Mouse (Mus musculus) c-Kit-positive CD71-positive TER-119-positive erythroid progenitor cells, embryonic 14.5 days (primary cell): ENCODE data around the gene Slc22a15.

Experiments used
- DNase-seq: peaks from one replicate; pipeline ENCODE4 v3.0.0-alpha.2; 2013; ENCODE audit warnings: low spot score

The Slc22a15 gene

GRCm38 (mm10) chr3:101916525-101916924 lies 7.7 kb downstream of the Slc22a15 start:
- DNase-seq, result no peak

GRCm38 (mm10) chr3:101915048-101915801 lies 9.0 kb downstream of the Slc22a15 start:
- DNase-seq, result no peak

- no peak for DNase-seq
These were observed 10.0 kb downstream of the Slc22a15 start for GRCm38 (mm10) chr3:101914266-101914665.

GRCm38 (mm10) chr3:101912041-101912440 lies 12.2 kb downstream of the Slc22a15 start:
- DNase-seq, result no peak

- no peak for DNase-seq
These were observed 17.2 kb downstream of the Slc22a15 start for GRCm38 (mm10) chr3:101907049-101907448.

- no peak for DNase-seq
These were observed 19.5 kb downstream of the Slc22a15 start for GRCm38 (mm10) chr3:101904776-101905175.

GRCm38 (mm10) chr3:101903091-101903490 lies 21.2 kb downstream of the Slc22a15 start:
- no peak for DNase-seq

GRCm38 (mm10) chr3:101902344-101902743 lies 21.9 kb downstream of the Slc22a15 start:
- DNase-seq, result no peak

GRCm38 (mm10) chr3:101897377-101897974 lies 26.8 kb downstream of the Slc22a15 start:
- no peak for DNase-seq

GRCm38 (mm10) chr3:101896893-101897292 lies 27.4 kb downstream of the Slc22a15 start:
- peak; percentile 56 for DNase-seq

- no peak for DNase-seq
These were observed 28.8 kb downstream of the Slc22a15 start for GRCm38 (mm10) chr3:101895376-101895910.

GRCm38 (mm10) chr3:101885591-101885990 lies 38.7 kb downstream of the Slc22a15 start:
- no peak for DNase-seq

GRCm38 (mm10) chr3:101885041-101885440 lies 39.2 kb downstream of the Slc22a15 start:
- no peak for DNase-seq

- DNase-seq, result no peak
These were observed 40.4 kb downstream of the Slc22a15 start for GRCm38 (mm10) chr3:101883902-101884301.

GRCm38 (mm10) chr3:101881721-101882120 lies 42.5 kb downstream of the Slc22a15 start:
- DNase-seq, result no peak

GRCm38 (mm10) chr3:101880818-101881217 lies 43.4 kb downstream of the Slc22a15 start:
- DNase-seq, result no peak

GRCm38 (mm10) chr3:101878136-101878535 lies 46.1 kb downstream of the Slc22a15 start:
- no peak for DNase-seq

- DNase-seq, result no peak
These were observed 47.6 kb downstream of the Slc22a15 start for GRCm38 (mm10) chr3:101876459-101877285.

- no peak for DNase-seq
These were observed 48.9 kb downstream of the Slc22a15 start for GRCm38 (mm10) chr3:101875258-101875920.

- DNase-seq, result no peak
These were observed 51.1 kb downstream of the Slc22a15 start for GRCm38 (mm10) chr3:101873061-101873675.

GRCm38 (mm10) chr3:101871951-101872350 lies 52.3 kb downstream of the Slc22a15 start:
- no peak for DNase-seq
